Mouse (Mus musculus) liver, embryonic 13.5 days (tissue): ENCODE data around the gene Gm3618. TPM values are rescaled to one million over a fixed set of nuclear protein-coding genes. Genes with fewer than 3 reads are reported as not detected.
"Not testable (repeated sequence)": the region's sequence is repeated elsewhere in the genome, so short reads cannot be mapped to it uniquely, and the experiment has no call there.

Source experiments
- ATAC-seq: fragments of 200-750 bp; cut with Nextera tagmentation; 2 replicates; pipeline ENCODE4 v1.8.0; 2017; ENCODE audit warnings: low read depth, mild to moderate bottlenecking, moderate number of reproducible peaks, moderate library complexity
- DNase-seq: peaks from one replicate; pipeline ENCODE4 v3.0.0; 2022
- H3K27ac ChIP-seq: fragments of 300-500 bp; sonication (generic); 2 replicates; pipeline ENCODE4 v1.5.1; 2015; ENCODE audit warnings: moderate library complexity, mild to moderate bottlenecking, inconsistent platforms
- H3K27me3 ChIP-seq: fragments of 300-500 bp; sonication (generic); 2 replicates; pipeline ENCODE4 v1.6.1; 2015; ENCODE audit warnings: mild to moderate bottlenecking, inconsistent platforms
- H3K36me3 ChIP-seq: fragments of 300-500 bp; sonication (generic); 2 replicates; pipeline ENCODE4 v1.6.1; 2015; ENCODE audit warnings: mild to moderate bottlenecking, inconsistent platforms
- H3K4me1 ChIP-seq: fragments of 300-500 bp; sonication (generic); replicated peaks from 2 replicates; pipeline ENCODE4 v1.6.1; 2015; ENCODE audit warnings: inconsistent platforms
- H3K4me2 ChIP-seq: fragments of 300-500 bp; sonication (generic); 2 replicates; pipeline ENCODE4 v1.6.1; 2015; ENCODE audit warnings: inconsistent platforms, mild to moderate bottlenecking, moderate library complexity
- H3K4me3 ChIP-seq: fragments of 300-500 bp; sonication (generic); replicated peaks from 2 replicates; pipeline ENCODE4 v1.5.1; 2015; ENCODE audit warnings: mild to moderate bottlenecking, inconsistent platforms
- H3K9ac ChIP-seq: fragments of 300-500 bp; sonication (generic); 2 replicates; pipeline ENCODE4 v1.6.1; 2015; ENCODE audit warnings: mild to moderate bottlenecking, inconsistent platforms
- H3K9me3 ChIP-seq: fragments of 300-500 bp; sonication (generic); replicated peaks from 2 replicates; pipeline ENCODE4 v1.6.1; 2016; ENCODE audit warnings: inconsistent platforms
- WGBS: fragments of 180-500 bp; shearing (Covaris S2); methylation state at CpG from one replicate; pipeline ENCODE4 v1.1.7; 2015; ENCODE audit not compliant: insufficient replicate concordance; 5-methylcytosine and 5-hydroxymethylcytosine counted together
- polyA plus RNA-seq: library from polyadenylated mRNA; unstranded; fragments of >200 nt; fragmentation: Nextera tagmentation; extraction: Ambion mirVana; gene quantifications from 2 replicates; pipeline ENCODE4 v1.2.1, GENCODE M21; 2015

The Gm3618 gene
- polyA plus RNA-seq: not detected in 2 replicates

DNA sequence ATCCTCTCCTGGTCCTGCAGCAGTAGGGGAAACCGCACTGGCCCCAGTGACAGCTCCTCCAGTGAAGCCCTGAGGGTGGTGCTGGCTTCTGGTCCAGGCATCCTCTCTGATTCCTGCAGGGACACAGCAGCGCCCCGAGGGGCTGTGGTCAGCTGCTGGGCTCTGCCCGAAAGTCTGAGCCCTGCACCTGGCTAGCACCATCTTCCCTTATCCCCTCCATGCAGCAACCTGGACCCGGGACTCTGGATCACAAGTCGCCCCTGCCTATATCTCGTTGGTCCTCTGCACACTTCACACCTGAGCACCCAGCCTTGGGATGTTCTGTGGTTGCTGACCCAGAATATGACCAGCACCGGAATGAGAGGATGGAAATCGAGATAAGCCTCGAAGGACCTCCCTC, at the start of gene Gm3618:
Gene Gm3618 (minus strand): TSS at position 101 of the 400 bp plus-strand sequence.
- ATAC-seq: not testable (repeated sequence)
- WGBS: no CpG with 5 or more reads among the region's 10 CpGs

DNA sequence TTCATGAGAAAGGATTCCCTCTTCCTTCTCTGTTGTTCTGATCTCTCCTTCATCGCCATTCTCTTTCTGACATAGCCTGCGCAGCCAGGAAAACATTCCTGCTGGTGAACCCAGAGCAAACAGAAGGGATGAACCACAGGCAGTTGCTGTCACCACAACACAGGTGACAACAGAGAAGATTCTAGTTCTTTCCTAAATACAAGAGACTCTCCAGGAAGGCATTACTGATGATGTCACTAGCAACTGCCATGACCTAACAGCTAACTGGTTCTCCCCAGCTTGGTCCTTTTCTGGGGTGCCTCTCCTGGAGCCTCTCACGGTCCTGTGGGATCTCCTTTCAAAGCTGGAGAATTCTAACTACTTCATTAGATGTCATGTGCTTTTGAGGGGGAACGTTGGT, 46.7 kb upstream of the Gm3618 start, which contains the start of gene Gm16440:
Gene Gm16440 (minus strand): TSS at position 101 of the 400 bp plus-strand sequence.
- H3K9me3 ChIP-seq, H3K4me3 ChIP-seq, H3K36me3 ChIP-seq, H3K4me1 ChIP-seq, H3K9ac ChIP-seq, DNase-seq, H3K27ac ChIP-seq, H3K4me2 ChIP-seq, H3K27me3 ChIP-seq, ATAC-seq: not testable (repeated sequence)
- 47% methylated on average over 2 of the region's 4 CpGs for WGBS

More for the DNA sequence above, at the start of gene Gm3618:
- not testable (repeated sequence) for H3K27ac ChIP-seq, H3K4me1 ChIP-seq, H3K9me3 ChIP-seq, H3K4me3 ChIP-seq, H3K4me2 ChIP-seq, H3K9ac ChIP-seq, DNase-seq, H3K27me3 ChIP-seq, H3K36me3 ChIP-seq

GRCm38 (mm10) chr14:6304743-6305142, 38.7 kb downstream of the Gm3618 start, which contains the start of gene Gm21103:
TSS of gene Gm21103 (minus strand) at chr14:6304843.
- H3K9ac ChIP-seq, H3K4me2 ChIP-seq, ATAC-seq, H3K27me3 ChIP-seq, H3K9me3 ChIP-seq, H3K4me1 ChIP-seq, DNase-seq, H3K27ac ChIP-seq, H3K4me3 ChIP-seq, H3K36me3 ChIP-seq: not testable (repeated sequence)
- 58% methylated on average over 2 of the region's 2 CpGs for WGBS

- not testable (repeated sequence) for H3K27me3 ChIP-seq, H3K36me3 ChIP-seq, H3K4me1 ChIP-seq, H3K27ac ChIP-seq, DNase-seq, ATAC-seq, H3K9ac ChIP-seq, H3K9me3 ChIP-seq
- WGBS: 3% methylated on average over 48 of the region's 57 CpGs
- peak within 1 kb of the TSS; percentile 41 for H3K4me2 ChIP-seq
- peak within 1 kb of the TSS; percentile 28; the same call in 1 of the 2 replicates for H3K4me3 ChIP-seq
These were observed 56.4 kb downstream of the Gm3618 start, which contains the start of gene Gm3411 for GRCm38 (mm10) chr14:6286931-6287715. TSS of gene Gm3411 (minus strand) at chr14:6287250.

Other genes with a start within 250 kb of the Gm3618 start
- not detected in 2 replicates for gene Gm8206, start 249.7 kb downstream of the Gm3618 start, polyA plus RNA-seq
- 0.08 and 0.09 TPM in 2 replicates for gene Gm3468, start 235.0 kb downstream of the Gm3618 start, polyA plus RNA-seq
- gene Gm3476, start 217.9 kb downstream of the Gm3618 start, polyA plus RNA-seq: not detected in 2 replicates
- not detected in 2 replicates for gene Gm21560, start 124.4 kb downstream of the Gm3618 start, polyA plus RNA-seq
- not detected in 2 replicates for gene Gm3411, start 56.4 kb downstream of the Gm3618 start, polyA plus RNA-seq
- not detected in 2 replicates for gene Gm21103, start 38.8 kb downstream of the Gm3618 start, polyA plus RNA-seq
- not detected in 2 replicates for gene Gm16440, start 46.6 kb upstream of the Gm3618 start, polyA plus RNA-seq
- not detected in 2 replicates for gene Gm3591, start 68.8 kb upstream of the Gm3618 start, polyA plus RNA-seq
- gene Gm3594, start 100.9 kb upstream of the Gm3618 start, polyA plus RNA-seq: not detected in 2 replicates
- gene Gm8356, start 193.6 kb upstream of the Gm3618 start, polyA plus RNA-seq: not detected in 2 replicates
- gene Gm3629, start 246.9 kb upstream of the Gm3618 start, polyA plus RNA-seq: not detected in 2 replicates